Mouse (Mus musculus) brain, embryonic 14.5 days (tissue): ENCODE results near the gene Lsm14b.

Source experiments
- CTCF ChIP-seq: fragments of 200-500 bp; IDR thresholded peaks from 2 replicates; pipeline ENCODE4 v1.5.1; 2012; ENCODE audit warnings: inconsistent platforms, mild to moderate bottlenecking, moderate library complexity, borderline replicate concordance; ENCODE audit not compliant: insufficient read depth, insufficient read length; ENCODE audit errors: extremely low read depth
- POLR2A ChIP-seq: fragments of 200-500 bp; IDR thresholded peaks from 2 replicates; pipeline ENCODE4 v1.6.1; 2012; ENCODE audit warnings: mild to moderate bottlenecking, inconsistent platforms, borderline replicate concordance; ENCODE audit not compliant: poor library complexity, insufficient read depth, insufficient read length, severe bottlenecking; ENCODE audit errors: extremely low read depth

DNA sequence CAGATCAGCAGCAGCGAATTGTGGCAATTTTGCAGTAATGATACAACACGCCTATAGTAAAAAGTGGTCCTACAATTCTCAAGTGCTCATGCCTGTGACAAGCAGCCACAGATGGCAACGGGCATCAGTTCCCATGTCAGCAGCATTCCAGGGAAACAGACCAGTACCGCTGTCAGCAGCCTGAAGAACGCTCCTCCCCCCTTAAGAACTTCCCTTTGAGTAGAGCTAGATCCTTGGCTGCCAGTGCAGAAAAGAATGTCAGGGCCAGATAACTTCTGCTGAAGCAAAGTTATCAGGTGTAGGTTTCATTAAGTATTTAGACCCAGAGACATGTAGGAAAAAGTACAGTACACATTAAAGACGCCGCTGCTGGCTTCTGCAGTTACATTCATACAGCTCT is 40.0 kb upstream of the Lsm14b start:
- TF ChIP-seq CTCF, result no peak
- no peak for TF ChIP-seq POLR2A
